ENCODE assay signal across 11 mouse cellular contexts in genomic region chr17:34743719-34744118, GRCm38 (mm10). TPM values are rescaled to one million over a fixed set of nuclear protein-coding genes. Genes with fewer than 3 reads are reported as not detected.
DNase-seq lines count a peak whose midpoint lies in the region; ATAC-seq and TF ChIP-seq lines count a peak whose summit lies in the region.
"Had no signal": no experiment of that assay in that cellular context is flagged by ENCODE, and none has a peak within 500 bp of the region (broad histone marks: within the 10 kb centered on the region; RNA-seq: fewer than 3 reads in every experiment).

C4b (minus strand) TSS chr17:34743882.

- 72% methylated on average over 7 of the region's 7 CpGs for WGBS in heart, adult 2 months
- WGBS in heart, embryonic 12.5 days, result 76% methylated on average over 7 of the region's 7 CpGs
- 62% methylated on average over 7 of the region's 7 CpGs for WGBS in large intestine, adult 2 months
- 74% methylated on average over 7 of the region's 7 CpGs for WGBS in intestine, postnatal 0 days

- H3K9me3 ChIP-seq in heart, embryonic 12.5 days (replicated peaks), result peaks cover 9% of the 10 kb centered on the region
- H3K9me3 ChIP-seq in intestine, postnatal 0 days (ENCODE audit: control insufficient read depth), result no peaks in the 10 kb centered on the region

- no peak for TF ChIP-seq POLR2A in heart, adult 2 months (IDR thresholded peaks at IDR 0.05; ENCODE audit: insufficient read depth, low read depth, low read length)

- no peak for ATAC-seq in heart, embryonic 12.5 days (ENCODE audit: insufficient number of reproducible peaks, low FRiP score)
- no peak for ATAC-seq in intestine, postnatal 0 days
- ATAC-seq: CD4-positive, CD25-positive, alpha-beta regulatory T cell, adult 4 months had no signal

- no peaks in the 10 kb centered on the region for H3K4me1 ChIP-seq in heart, adult 2 months (ENCODE audit: control insufficient read depth, insufficient read depth, low read length)
- H3K4me1 ChIP-seq in heart, embryonic 12.5 days (replicated peaks), result no peaks in the 10 kb centered on the region
- H3K4me1 ChIP-seq in intestine, postnatal 0 days (replicated peaks; ENCODE audit: control insufficient read depth, insufficient read depth, low read length), result no peaks in the 10 kb centered on the region
- H3K4me1 ChIP-seq: limb, embryonic 13.5 days had no signal

- peak in 1 of 2 experiments; percentile 39 for DNase-seq in heart, adult 2 months
- DNase-seq in right cerebral cortex, adult 18-20 months, result peak; percentile 7
- no peak for DNase-seq in right cerebral cortex, postnatal 14 days
- DNase-seq in large intestine, adult 2 months (ENCODE audit: low read depth, low spot score), result no peak
- peak; percentile 19 for DNase-seq in lung, postnatal 36 days
- DNase-seq in B cell, adult 2 months, result no peak
- DNase-seq: gastrocnemius, postnatal 10 days had no signal

- intact Hi-C loops in heart, adult 2 months (cut with DNase I), result no loop called here

- H3K79me2 ChIP-seq in heart, adult 2 months (replicated peaks; ENCODE audit: control insufficient read depth, insufficient read depth, low read length), result no peaks in the 10 kb centered on the region

- TF ChIP-seq EP300 in heart, adult 2 months (IDR thresholded peaks at IDR 0.05; ENCODE audit: insufficient read depth, low read depth, low read length), result no peak

- no peaks in the 10 kb centered on the region for H3K27me3 ChIP-seq in heart, adult 2 months (ENCODE audit: control insufficient read depth, insufficient read depth, low read length)
- H3K27me3 ChIP-seq in heart, embryonic 12.5 days (replicated peaks), result peaks cover 11% of the 10 kb centered on the region
- no peaks in the 10 kb centered on the region for H3K27me3 ChIP-seq in intestine, postnatal 0 days (replicated peaks; ENCODE audit: control insufficient read depth, insufficient read depth, low read length)

- no peak within 1 kb of the TSS for H3K4me3 ChIP-seq in heart, adult 2 months
- no peak within 1 kb of the TSS for H3K4me3 ChIP-seq in heart, embryonic 12.5 days
- H3K4me3 ChIP-seq in intestine, postnatal 0 days (ENCODE audit: low read depth, low read length), result no peak within 1 kb of the TSS
- H3K4me3 ChIP-seq: limb, embryonic 13.5 days had no signal

- H3K27ac ChIP-seq in heart, adult 2 months, result no peak within 1 kb of the TSS
- H3K27ac ChIP-seq in heart, embryonic 12.5 days (ENCODE audit: poor library complexity, severe bottlenecking), result no peak within 1 kb of the TSS
- H3K27ac ChIP-seq in intestine, postnatal 0 days (ENCODE audit: low read depth, low read length), result no peak within 1 kb of the TSS
- H3K27ac ChIP-seq: limb, embryonic 13.5 days had no signal

- no peak for TF ChIP-seq CTCF in heart, adult 2 months (IDR thresholded peaks at IDR 0.05)
- TF ChIP-seq CTCF in intestine, postnatal 0 days (IDR thresholded peaks at IDR 0.05; ENCODE audit: low read depth), result no peak

- H3K36me3 ChIP-seq in heart, adult 2 months (ENCODE audit: control insufficient read depth, insufficient read depth, low read length), result no peaks in the 10 kb centered on the region
- H3K36me3 ChIP-seq in heart, embryonic 12.5 days, result no peaks in the 10 kb centered on the region
- H3K36me3 ChIP-seq in intestine, postnatal 0 days (ENCODE audit: control insufficient read depth, insufficient read depth), result no peaks in the 10 kb centered on the region
- H3K36me3 ChIP-seq: limb, embryonic 13.5 days had no signal

- no peak within 1 kb of the TSS for H3K9ac ChIP-seq in heart, adult 2 months (ENCODE audit: low read depth, low read length)
- no peak within 1 kb of the TSS for H3K9ac ChIP-seq in heart, embryonic 12.5 days
- no peak within 1 kb of the TSS for H3K9ac ChIP-seq in intestine, postnatal 0 days (ENCODE audit: low read depth, low read length)
- H3K9ac ChIP-seq: limb, embryonic 13.5 days had no signal

- H3K4me2 ChIP-seq in heart, embryonic 12.5 days, result no peak within 1 kb of the TSS
- H3K4me2 ChIP-seq in intestine, postnatal 0 days (replicated peaks; ENCODE audit: low read depth), result no peak within 1 kb of the TSS
- H3K4me2 ChIP-seq: limb, embryonic 13.5 days had no signal

RNA-seq across cellular contexts. Expression of gene C4b, which starts in this region (rescaled TPM):
- 10 to 100 TPM; 16.8 to 19.7 TPM for total RNA-seq in heart, adult 2 months (2021)
- 18.0 and 26.6 TPM in 2 replicates for polyA plus RNA-seq in heart, adult 2 months (2012; rRNA removed)
- polyA plus RNA-seq in heart, embryonic 12.5 days (2016; fragmentation: Nextera tagmentation; extraction: Ambion mirVana), result 0.15 TPM in 1 of 2 replicates, not detected in the other
- polyA plus RNA-seq in large intestine, adult 2 months (2012; rRNA removed), result 32.9 and 44.2 TPM in 2 replicates
- polyA plus RNA-seq in intestine, postnatal 0 days (2015; fragmentation: Nextera tagmentation; extraction: Ambion mirVana), result 1.2 and 1.6 TPM in 2 replicates
- polyA plus RNA-seq: CD4-positive, CD25-positive, alpha-beta regulatory T cell, adult 4 months had no signal

Comparison
In these comparisons a context has a peak if more than half of its experiments do, and no peak if none do; other contexts are left out.
1. DNase-seq: peak in right cerebral cortex, adult 18-20 months (single experiment) and lung, postnatal 36 days (single experiment); none in right cerebral cortex, postnatal 14 days (single experiment), large intestine, adult 2 months (single experiment) and B cell, adult 2 months (0 of 2).